Mouse (Mus musculus) thymus, postnatal 10 days (tissue): ENCODE data around the gene Calhm1.
"Not testable (repeated sequence)": the region's sequence is repeated elsewhere in the genome, so short reads cannot be mapped to it uniquely, and the experiment has no call there.

Experiments
- DNase-seq, 2 experiments: peaks; one replicate each; pipeline ENCODE4 v3.0.0; 2021; ENCODE audit warnings: low spot score in 2 of 2

Calhm1 gene

DNA sequence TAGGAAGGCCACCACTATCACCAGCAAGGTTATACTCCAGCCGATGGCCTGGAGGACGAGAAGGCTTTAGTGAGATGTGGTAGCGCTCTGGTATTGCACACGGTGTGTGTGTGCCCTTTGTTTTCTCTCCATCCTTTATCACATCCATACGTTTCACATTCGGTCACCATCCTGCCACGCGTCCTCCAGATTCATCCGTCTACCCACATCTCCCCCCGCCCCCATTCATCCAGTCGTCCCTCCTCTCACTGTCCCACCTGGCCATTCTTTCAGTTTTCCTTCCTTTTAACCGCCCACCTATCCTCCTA lies 8.0 kb upstream of the Calhm1 start:
- no peak for DNase-seq

DNA sequence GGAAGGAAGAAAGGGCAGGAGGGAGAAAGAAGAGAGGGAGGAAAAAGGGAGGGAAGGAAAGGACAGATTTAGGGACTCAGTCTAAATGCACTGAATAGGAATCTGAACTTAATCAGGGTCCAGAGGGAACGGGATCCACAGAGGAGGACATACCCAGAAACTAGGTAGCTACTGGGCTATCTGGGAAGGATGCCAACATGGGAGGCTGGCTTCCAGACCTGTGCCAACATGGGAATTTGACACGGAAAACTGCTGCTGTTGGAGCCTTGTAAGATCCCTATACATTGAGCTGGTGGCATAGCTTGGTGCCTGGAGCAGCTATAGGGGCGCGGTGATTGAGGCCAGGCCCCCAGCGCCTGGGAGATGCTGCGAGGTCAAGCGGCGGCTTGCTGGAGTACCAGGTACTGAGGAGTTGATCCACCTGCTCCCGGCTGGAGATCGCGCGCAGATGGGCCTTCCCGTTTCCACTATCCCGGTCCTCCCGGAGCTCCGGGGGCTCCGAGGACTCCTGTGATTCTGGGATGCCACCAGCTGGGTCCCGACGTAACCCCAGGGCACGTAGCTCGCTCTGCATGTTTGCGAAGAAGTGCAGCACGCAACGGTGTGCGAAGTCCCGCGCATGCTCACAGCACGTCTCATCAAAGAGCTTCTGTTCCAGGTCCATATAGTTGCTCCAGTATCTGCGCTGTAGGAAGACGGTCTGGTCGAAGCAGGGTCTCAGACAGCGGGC lies 7.4 kb upstream of the Calhm1 start:
- no peak for DNase-seq

DNA sequence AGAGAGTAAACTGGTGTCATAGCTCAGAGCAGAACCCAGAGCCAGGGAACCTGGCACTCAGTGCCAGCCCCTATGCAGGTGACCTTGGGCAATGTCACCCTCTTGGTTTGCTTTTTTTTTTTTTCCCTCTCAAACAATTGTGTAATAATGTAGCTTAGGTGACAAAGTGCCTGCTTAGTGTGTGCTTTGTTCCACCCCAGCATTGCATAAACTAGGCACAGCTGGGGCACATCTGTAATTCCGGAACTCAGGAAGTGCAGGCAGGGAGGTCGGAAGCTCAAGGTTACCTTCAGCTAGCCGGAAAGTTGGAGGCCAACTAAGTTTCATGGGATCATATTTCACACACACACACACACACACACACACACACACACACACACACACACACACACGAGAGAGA lies 5.8 kb upstream of the Calhm1 start:
- DNase-seq, result no peak

DNA sequence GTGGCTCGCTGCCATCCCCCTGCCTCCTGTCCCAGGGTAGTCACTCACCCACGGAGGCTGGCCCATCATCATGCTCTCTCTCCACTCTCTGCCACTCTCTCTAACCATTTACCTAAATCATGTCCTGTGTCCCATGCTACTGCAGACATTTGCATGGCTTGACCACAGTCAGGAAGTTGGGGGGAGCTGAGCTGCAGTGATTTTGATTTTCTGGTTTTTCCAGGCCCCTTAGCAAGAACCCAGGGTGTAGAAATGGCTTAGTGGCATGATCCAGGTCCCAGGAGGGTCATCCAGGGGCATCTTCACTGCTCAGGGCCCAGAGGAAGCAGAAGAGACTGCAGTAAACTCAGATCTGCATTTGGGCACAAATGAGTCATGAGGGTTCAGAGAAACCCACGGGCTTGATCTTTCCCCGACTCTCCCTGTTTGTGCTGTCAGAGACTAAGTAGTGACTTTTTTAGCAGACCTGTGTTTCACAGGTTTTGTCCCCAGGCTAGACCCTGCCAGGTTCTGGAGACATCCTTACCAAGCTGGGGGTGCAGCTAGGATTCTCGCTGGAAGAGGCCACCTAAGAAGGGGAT lies 4.3 kb upstream of the Calhm1 start:
- DNase-seq, result no peak

DNA sequence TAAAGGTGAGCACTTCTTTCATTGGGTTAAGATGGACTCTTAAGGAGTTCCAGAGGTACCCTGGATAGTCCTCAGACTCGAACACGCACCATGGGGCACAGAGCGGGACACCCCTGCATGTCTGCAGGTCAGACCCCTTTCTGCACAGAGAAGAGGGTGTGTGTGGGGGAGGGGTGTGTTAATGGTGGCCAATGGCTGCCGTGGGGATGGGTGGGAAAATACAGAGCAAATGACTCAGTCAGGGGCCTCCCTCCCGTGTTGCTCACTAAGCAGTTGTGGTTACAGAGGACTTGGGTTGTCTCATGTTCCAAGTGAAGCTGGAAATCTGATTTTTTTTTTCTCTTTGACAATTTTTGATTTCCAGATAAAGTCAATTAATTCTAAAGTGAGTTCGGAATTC lies 1.6 kb downstream of the Calhm1 start:
- no peak for DNase-seq

DNA sequence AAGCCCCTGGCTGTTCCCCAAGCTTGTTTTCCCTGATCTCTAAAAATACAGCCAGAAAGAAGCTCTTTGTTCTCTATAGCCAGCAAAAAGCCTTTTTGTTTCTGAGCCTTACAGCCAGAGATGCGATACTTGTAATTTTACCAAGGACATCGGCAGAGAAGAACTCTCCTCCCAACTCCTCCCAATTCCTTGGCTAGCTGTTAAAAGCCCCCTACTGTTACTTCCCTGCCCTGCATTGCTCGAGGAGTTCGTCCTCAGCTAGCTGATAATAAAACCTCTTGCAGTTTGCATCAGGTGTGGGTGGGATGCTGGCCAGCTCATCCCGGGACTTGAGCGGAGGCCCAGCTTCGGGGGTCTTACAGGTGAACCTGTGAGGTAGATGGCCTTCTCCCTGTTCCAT lies 4.4 kb downstream of the Calhm1 start:
- DNase-seq, result not testable (repeated sequence)

DNA sequence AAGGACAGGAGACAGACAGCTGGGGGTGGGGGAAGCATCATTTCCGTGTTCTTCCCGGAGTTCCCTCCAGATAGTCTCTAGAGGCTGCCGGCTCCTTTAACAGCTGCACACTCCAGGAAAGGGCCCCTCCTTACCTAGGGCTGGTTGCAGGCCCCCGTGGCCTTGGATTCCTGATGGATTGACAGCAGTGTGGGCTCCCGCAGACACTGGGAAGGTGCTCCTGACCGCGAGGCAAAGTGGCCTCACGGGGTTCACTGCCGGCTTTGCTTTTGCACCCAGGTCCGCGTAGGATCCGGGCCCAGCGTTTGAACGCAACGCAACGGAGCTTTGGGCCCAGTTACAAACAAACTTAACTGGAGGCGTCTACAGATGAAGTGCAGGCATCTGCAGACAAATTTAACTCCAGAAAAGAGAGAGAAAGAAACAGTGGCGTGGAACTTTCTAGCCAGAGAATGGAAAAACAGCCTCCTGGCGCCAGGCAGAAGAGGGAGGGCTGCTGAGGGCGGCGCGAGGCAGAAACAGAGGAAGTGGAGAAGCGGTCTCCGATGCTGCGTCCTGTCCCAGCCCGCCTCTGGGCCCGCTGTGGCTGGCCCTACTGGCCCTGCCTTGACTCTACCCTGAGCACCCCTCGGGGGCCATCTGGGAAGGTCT lies 6.2 kb downstream of the Calhm1 start, which contains the start of gene Calhm2:
TSS of gene Calhm2 (minus strand) at position 524 of the 651 bp plus-strand sequence.
- DNase-seq, result peak; percentile 22 to 49

DNA sequence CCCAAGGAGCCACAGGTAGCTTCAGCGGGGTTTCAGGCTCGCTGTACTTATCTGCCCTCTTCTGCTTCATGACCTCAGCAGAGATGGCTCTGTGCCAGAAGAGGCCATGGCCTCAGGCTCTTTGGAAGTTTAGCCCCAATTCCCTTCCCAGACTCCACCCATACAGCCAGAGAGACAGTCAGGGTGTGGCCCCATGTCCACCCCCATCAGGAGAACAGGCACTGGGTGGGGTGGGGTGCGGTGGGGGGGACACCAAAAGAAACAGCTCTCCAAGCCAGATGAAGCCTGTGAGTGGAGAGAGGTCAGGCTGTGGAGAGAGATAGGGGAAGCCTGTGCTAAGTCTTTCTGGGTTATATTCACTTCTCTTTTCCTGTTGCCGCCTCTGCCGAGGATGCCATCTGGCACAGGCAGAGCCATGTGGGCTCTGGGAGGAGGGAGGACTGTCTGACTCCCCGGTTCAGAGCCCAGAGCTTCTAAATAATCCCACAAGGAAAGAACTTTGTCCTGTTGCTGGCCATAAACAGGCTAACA lies 6.9 kb downstream of the Calhm1 start:
- DNase-seq, result peak in 1 of 2 experiments; percentile 26

DNA sequence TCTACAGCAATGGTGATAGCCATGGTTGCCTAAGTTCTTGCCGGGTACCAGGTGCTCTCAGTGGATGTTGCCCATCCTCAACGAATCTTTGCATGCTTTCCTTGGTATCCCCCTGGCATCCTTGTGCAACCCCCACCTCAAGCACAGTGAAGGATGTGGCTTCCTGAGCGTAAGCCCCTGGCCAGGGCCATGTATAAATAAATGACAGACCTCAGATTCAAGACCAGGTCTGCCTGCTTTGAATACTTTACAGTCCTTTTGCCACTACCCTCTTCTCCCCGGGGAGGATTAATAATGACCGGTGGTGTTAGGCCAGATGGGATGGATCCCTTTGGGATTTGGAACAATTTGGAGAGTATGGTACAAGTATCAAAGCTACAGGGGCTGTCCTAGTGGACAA lies 7.9 kb downstream of the Calhm1 start:
- no peak for DNase-seq

DNA sequence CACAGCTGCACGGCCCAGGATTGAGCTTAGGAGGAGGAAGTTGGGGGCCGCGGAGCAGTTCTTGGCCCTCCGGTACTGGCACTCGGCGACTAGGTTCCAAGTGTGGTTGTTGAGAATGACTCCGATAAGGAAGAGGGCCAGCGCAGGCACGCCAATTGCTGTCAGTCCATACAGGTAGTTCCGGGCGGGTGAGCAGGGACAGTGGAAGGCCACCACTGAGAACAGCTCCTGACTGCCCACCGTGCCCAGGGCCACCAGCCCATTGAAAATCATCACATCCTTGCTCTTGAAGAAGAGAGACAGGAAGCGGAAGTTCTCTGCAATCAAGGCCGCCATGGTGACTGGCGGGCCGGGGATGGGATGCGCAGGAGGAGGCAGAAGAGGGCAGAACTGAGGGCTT lies 8.5 kb downstream of the Calhm1 start:
- DNase-seq, result no peak

DNA sequence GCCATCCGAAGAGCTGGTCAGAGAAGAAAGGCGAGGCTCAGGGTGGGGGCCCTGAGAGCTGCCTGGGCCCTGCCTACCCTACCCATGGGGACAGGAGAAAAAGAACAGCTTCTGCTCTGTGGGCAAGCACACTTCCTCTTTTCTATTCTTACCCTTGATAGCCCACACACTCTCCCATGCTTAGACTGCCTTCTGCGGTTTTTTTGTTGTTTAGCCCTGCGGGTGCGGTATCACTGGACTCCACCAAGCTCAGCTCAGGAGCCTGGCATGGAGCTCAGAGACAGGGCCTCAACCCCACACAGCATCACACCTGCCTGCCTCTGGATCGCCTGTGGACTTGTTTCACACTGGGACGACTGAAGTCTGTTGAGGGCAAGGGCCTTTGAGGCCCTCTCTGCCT lies 10.9 kb downstream of the Calhm1 start:
- DNase-seq, result no peak

DNA sequence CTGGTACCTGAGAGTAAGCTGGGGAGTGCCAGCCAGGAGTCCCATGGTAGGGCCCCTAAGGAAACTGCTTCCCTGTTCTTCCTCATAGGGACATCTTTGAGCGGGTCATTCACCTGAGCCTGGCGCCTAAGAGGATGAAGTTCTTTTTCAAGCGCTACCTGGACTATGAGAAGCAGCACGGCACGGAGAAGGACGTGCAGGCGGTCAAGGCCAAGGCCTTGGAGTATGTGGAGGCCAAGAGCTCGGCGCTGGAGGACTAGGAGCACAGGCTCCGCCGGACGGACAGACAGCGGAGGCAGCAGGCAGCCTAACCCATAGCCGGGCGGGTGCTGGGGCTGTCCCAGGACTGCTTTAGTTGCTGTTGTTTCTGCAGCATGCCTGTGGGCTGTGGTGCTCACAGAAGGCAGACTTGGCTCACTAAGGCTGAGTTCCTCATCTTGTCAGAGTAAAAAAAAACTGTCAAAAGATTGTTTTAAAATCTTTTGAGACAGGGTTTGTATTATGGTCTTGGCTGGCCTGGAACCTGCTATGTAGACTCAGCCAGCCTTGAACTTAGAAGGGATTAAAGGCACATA lies 13.4 kb downstream of the Calhm1 start:
- no peak for DNase-seq

DNA sequence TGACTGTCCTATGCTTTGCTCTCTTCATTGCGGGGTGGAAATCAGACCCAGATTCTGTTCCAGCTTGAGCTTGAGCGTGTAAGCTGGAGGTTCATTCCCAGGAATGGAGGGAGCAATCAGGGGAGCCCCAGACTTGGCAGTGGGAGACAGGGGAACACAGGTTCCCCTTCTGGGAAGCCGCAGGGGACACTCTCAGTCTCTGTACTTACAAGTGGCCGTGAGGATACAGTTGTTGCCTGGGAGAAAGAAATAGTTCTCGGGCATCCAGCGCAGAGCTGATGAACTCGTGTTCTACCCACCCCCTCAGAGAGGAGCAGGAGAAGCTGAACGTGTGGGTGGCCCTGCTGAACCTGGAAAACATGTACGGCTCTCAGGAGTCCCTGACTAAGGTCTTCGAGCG lies 15.2 kb downstream of the Calhm1 start:
- no peak for DNase-seq

DNA sequence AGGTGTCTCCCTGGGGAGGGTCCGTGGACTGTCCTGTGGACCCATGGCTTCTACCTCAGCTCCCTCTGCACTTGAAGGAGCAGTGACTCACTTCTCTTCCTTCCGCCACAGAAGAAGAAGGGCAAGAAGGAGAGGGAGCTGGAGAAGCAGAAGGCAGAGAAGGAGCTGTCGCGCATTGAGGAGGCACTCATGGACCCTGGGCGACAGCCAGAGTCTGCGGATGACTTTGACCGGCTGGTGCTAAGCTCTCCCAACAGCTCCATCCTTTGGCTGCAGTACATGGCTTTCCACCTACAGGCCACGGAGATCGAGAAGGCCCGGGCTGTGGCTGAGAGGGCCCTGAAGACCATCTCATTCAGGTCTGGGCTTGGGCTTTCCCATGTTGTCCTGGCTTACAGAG lies 15.9 kb downstream of the Calhm1 start:
- DNase-seq, result no peak

DNA sequence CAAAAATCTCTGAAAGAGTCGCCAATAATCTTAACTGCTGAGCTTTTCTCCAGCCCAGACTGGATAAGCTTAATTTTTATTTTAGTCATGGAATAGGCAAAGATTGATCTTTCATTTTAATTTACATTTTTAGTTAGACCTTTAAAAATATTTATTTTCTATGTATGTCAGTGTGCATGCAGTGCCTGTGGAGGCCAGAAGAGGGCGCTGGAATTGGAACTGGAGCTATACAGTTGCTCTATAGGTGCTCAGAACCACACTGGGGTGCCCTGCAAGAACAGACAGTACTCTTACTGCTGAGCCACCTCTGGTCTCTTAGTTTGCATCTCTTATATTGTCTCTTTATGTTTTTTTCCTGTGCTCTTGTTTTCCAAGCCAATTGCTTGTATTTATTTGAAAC lies 21.3 kb downstream of the Calhm1 start:
- peak in 1 of 2 experiments; percentile 46 for DNase-seq

DNA sequence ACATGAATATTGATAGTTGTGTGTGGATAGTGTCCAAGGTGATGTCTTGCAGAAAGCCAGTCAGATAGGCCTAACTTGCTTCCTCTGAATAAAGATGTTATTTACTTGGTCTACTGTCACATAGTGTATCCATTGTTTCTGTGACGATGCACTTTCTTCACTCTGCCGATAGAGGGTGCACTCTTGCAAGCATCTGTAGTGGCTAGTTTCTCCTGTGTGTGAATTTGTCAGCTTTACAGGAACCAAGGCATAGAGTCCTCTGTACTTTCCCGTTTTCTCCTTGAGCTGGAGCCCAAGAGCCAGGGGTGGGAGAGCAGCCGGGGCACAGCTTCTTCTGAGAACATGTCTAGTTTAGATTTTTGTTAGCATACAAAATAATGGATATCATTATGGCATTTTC lies 23.0 kb downstream of the Calhm1 start:
- DNase-seq, result peak in 1 of 2 experiments; percentile 38

DNA sequence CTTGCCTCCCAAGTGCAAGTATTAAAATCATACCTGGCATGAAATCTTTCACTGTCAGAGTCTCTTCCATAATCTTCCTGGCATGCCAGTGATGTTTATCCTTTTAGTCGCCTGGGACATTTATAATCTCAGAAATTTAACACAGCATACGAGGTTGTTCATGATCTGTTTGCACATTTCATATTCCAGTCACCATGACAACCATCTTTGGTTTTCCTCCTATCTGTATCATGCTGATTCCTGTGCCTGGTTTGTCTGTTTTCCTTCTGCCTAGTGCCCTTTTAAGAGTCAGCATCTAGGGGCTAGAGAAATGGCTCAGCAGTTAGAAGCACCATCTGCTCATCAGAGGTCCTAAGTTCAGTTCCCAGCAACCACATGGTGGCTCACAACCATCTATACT lies 25.4 kb downstream of the Calhm1 start:
- no peak for DNase-seq

DNA sequence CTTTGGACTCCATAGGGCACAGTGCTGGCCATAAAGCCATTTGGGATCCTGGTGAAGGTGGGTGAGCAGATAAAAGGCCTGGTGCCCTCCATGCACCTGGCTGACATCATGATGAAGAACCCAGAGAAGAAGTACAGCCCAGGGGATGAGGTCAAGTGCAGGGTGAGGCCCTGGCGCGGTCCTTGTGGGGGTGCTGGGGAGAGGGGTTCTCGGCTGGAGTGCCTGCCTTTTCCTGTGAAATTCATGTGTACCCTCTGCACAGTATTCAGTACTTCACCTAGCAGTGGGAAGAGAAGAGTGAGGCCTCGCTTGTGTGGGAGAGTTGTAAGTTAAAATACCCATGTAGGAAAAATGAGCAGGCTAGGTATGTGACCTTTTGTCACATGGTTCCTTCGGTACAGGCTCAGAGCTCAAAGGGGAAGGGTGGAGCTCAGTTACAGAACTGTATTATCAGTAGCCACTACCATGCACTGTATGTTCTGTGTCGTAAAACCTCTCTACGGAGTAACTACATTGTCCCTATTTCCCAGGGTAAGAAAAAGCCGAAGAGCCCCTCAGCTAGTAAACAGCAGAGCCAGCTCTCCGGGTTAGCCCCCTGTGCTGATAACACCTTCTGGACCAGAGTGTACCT lies 39.3 kb downstream of the Calhm1 start:
- no peak for DNase-seq

DNA sequence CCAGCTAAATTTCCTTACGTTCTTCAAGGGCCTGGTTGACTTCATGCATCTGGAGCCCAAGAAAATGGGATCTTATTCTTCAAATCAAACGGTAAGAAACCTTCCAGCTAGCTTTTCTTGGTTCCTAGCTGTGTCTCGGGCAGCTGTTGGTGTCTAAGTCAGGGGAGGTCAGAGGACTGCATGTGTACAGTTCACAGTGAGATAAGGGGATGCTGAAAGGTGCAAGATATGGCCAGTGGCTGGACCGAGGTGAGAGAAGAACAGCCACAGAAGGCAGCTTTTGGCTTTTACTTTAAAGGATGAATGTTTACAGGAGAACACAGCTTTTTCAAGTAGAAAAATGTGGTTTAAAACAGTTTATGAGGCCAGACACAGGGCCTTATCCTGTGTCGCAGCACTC lies 43.0 kb downstream of the Calhm1 start:
- DNase-seq, result no peak
